Mouse (Mus musculus): Measurements from ENCODE around the gene Nav2.

- TF ChIP-seq POLR2A (IDR thresholded peaks at IDR 0.05; ENCODE audit: borderline replicate concordance, extremely low read depth, insufficient read depth, insufficient read length, poor library complexity, severe bottlenecking) = no peak
- no peak for TF ChIP-seq CTCF (IDR thresholded peaks at IDR 0.05; ENCODE audit: borderline replicate concordance, extremely low read depth, insufficient read depth, insufficient read length)
These were observed 426.5 kb downstream of the Nav2 start for GRCm38 (mm10) chr7:49335056-49335455.
